Mouse (Mus musculus): ENCODE results near the gene Slc25a53. TPM values are rescaled to one million over a fixed set of nuclear protein-coding genes. Genes with fewer than 3 reads are reported as not detected.
A peak's percentile ranks its signal among the peaks of the same experiment; 100 is the strongest.

Slc25a53 gene
- 11.1 and 11.4 TPM in 2 replicates for polyA plus RNA-seq (2014; fragmentation: Nextera tagmentation; extraction: Ambion mirVana)

DNA sequence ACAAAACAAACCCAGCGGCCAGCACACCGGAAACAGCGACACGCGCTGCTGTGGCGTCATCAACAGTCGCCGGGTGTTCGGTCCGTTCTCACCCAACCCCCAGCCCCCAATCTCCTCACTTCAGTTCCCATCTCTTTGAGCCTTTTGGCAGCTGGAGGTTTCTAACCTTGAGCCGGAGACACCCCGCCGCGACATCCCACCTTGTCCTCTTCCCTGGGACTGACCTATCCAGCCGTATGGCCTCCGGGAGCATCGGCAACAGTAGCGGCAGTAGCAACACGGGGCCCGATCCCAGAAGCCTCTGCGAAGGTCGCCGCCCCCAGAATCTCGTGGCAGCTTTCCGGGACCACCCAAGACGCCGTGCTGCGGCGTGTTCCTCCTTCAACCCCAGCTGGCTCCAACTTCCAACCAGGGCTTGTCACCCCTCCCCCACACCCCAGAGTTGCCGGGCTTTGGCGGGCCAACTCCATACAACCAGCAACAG is at the start of gene Slc25a53:
Slc25a53 (minus strand) TSS at position 303 of the 484 bp plus-strand sequence.
- Histone ChIP-seq H3K27me3 (ENCODE audit: insufficient read depth, low read length) (no peaks in the 10 kb centered on the region), H3K4me1 (ENCODE audit: insufficient read depth) (no peaks in the 10 kb centered on the region), H3K9me3 (ENCODE audit: low read depth, low read length) (no peaks in the 10 kb centered on the region), H3K9ac (peak within 1 kb of the TSS; percentile 65), H3K27ac (ENCODE audit: low read depth) (peak within 1 kb of the TSS; percentile 87), H3K4me2 (peak within 1 kb of the TSS; percentile 64), H3K4me3 (ENCODE audit: low read depth, low read length) (peak within 1 kb of the TSS; percentile 49), H3K36me3 (ENCODE audit: insufficient read depth) (no peaks in the 10 kb centered on the region)
- peak; percentile 93 for DNase-seq
- TF ChIP-seq CTCF (IDR thresholded peaks at IDR 0.05; ENCODE audit: low read depth), result no peak
- 17% methylated on average over 31 of the region's 31 CpGs for WGBS
- ATAC-seq (ENCODE audit: insufficient read depth), result peak; percentile 96

DNA sequence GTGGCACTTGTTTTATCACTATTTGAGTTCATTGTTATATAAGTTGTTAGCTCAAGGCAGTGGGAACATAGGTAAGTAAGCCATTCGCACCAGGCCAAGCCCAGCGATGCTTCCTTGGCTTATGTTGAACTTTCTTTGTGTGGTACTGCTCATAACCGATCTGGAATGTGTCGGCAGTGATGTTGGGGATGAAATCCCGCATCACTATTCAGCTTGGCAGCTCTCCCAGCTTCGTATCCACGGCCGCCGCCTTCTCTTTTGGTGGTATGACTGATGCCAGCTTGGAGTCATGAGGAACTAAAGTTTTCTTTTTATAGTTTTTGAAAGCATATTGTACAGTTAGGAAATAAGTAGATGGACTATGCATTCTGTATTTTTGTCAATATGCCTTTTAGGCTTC is 25.1 kb upstream of the Slc25a53 start:
- DNase-seq (no peak), ATAC-seq (ENCODE audit: insufficient read depth) (no peak)
- 77% methylated on average over 9 of the region's 9 CpGs for WGBS
- H3K4me2 ChIP-seq, result no peak overlapping the region
- no peaks in the 10 kb centered on the region for H3K9me3 ChIP-seq (ENCODE audit: low read depth, low read length)
- H3K27me3 ChIP-seq (ENCODE audit: insufficient read depth, low read length), result no peaks in the 10 kb centered on the region
- no peak overlapping the region for H3K27ac ChIP-seq (ENCODE audit: low read depth)
- H3K4me1 ChIP-seq (ENCODE audit: insufficient read depth), result no peaks in the 10 kb centered on the region
- H3K9ac ChIP-seq, result no peak overlapping the region
- no peak overlapping the region for H3K4me3 ChIP-seq (ENCODE audit: low read depth, low read length)
- TF ChIP-seq CTCF (IDR thresholded peaks at IDR 0.05; ENCODE audit: low read depth), result no peak
- no peaks in the 10 kb centered on the region for H3K36me3 ChIP-seq (ENCODE audit: insufficient read depth)

DNA sequence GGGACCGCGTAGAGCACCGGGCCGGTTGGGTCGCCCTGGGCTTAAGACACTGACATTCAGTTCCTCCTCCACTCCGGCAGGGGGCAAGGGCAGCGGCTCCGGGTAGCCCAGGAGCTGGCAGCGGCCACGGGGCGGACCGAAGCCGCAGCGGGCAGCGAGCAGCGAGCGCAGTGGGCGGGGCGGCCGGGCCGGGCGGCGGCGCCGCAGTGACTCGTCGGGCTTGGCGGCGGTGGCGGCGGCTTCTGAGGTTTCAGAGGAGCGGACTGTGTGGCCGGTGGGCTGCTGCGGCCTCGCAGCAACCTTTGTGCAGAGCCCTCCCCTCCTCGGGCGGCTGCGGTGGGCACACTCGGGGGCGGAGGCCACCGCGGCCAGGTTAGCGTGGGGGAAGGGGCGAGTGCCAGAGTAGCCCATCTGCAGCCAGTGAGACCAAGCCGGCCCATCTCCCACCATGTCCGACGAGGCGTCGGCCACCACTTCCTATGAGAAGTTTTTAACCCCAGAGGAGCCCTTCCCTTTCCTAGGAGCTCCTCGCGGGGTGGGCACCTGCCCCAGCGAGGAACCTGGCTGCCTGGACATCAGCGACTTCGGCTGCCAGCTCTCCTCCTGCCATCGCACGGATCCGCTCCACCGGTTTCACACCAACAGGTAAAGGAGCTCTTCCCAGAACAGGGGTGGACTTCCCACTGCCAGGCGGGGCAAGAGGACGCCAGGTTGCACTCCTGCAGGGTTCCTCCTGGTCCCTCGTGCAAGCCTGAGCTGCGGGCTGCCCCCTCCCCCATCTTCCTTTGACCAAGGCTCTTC is 11.5 kb upstream of the Slc25a53 start, which contains the start of gene Fam199x:
Fam199x (plus strand) TSS at position 170 of the 801 bp plus-strand sequence.
- Histone ChIP-seq H3K27me3 (ENCODE audit: insufficient read depth, low read length) (no peaks in the 10 kb centered on the region), H3K36me3 (ENCODE audit: insufficient read depth) (no peaks in the 10 kb centered on the region), H3K9me3 (ENCODE audit: low read depth, low read length) (no peaks in the 10 kb centered on the region), H3K9ac (peak within 1 kb of the TSS; percentile 66), H3K4me3 (ENCODE audit: low read depth, low read length) (peak within 1 kb of the TSS; percentile 58), H3K4me2 (peak within 1 kb of the TSS; percentile 62), H3K27ac (ENCODE audit: low read depth) (0 out of 2 replicates have a peak within 1 kb of the TSS, but pooled peaks have one; percentile 8), H3K4me1 (ENCODE audit: insufficient read depth) (no peaks in the 10 kb centered on the region)
- DNase-seq, result peak; percentile 85
- WGBS, result 8% methylated on average over 24 of the region's 62 CpGs
- peak; percentile 98 for ATAC-seq (ENCODE audit: insufficient read depth)
- peak; percentile 61 for TF ChIP-seq CTCF (IDR thresholded peaks at IDR 0.05; ENCODE audit: low read depth)

DNA sequence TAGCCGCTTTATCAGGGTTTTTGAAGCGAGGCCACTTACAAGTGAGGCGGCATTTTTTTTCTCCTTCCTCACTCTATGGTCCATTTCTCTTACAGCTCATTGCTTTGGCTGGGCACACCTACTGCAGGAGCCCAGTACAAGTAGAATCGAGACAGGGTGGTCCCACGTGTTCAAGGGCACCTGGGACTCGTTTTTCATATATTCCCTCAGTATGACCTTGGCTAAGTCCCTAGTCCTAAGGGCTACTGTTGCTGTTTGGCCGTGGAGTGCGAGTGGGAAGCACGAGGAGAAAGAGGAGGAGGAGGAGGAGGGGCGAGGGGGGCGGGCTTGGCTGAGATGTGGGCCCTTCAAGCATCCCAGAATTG is 10.9 kb upstream of the Slc25a53 start:
- no peak for TF ChIP-seq CTCF (IDR thresholded peaks at IDR 0.05; ENCODE audit: low read depth)
- H3K4me1 ChIP-seq (ENCODE audit: insufficient read depth), result no peaks in the 10 kb centered on the region
- H3K9ac ChIP-seq, result peak overlapping the region; percentile 66; the same call in 1 of the 2 replicates
- H3K36me3 ChIP-seq (ENCODE audit: insufficient read depth), result no peaks in the 10 kb centered on the region
- ATAC-seq (ENCODE audit: insufficient read depth) (no peak; the same call in 1 of the 2 replicates), DNase-seq (no peak)
- no peak overlapping the region for H3K27ac ChIP-seq (ENCODE audit: low read depth)
- peak overlapping the region; percentile 58 for H3K4me3 ChIP-seq (ENCODE audit: low read depth, low read length)
- H3K9me3 ChIP-seq (ENCODE audit: low read depth, low read length), result no peaks in the 10 kb centered on the region
- peak overlapping the region; percentile 62 for H3K4me2 ChIP-seq
- no peaks in the 10 kb centered on the region for H3K27me3 ChIP-seq (ENCODE audit: insufficient read depth, low read length)
- 10% methylated on average over 9 of the region's 11 CpGs for WGBS

DNA sequence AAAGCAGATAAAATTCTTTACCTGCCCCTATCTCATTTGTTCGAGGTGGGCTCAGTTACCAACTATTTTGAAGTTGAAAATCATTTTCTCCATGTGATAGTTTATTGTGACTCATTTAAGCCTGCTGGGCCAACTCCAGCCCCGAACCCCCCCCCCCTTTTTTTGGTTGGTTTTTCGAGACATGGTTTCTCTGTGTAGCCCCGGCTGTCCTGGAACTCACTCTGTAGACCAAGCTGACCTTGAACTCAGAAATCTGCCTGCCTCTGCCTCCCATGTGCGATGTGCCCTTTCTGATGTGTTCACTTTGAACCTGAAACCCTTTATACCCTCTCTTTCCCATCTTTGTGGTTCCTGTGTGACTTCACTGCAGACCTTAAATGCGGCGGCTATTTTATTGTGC is 400 bp upstream of the Slc25a53 start:
- WGBS, result 39% methylated on average over 7 of the region's 7 CpGs
- Histone ChIP-seq H3K4me3 (ENCODE audit: low read depth, low read length) (peak overlapping the region; percentile 49), H3K36me3 (ENCODE audit: insufficient read depth) (no peaks in the 10 kb centered on the region), H3K4me1 (ENCODE audit: insufficient read depth) (no peaks in the 10 kb centered on the region), H3K27ac (ENCODE audit: low read depth) (peak overlapping the region; percentile 87; the same call in 1 of the 2 replicates), H3K4me2 (peak overlapping the region; percentile 64), H3K9me3 (ENCODE audit: low read depth, low read length) (no peaks in the 10 kb centered on the region), H3K27me3 (ENCODE audit: insufficient read depth, low read length) (no peaks in the 10 kb centered on the region), H3K9ac (peak overlapping the region; percentile 65; the same call in 1 of the 2 replicates)
- ATAC-seq (ENCODE audit: insufficient read depth) (peak; percentile 55), DNase-seq (no peak)
- TF ChIP-seq CTCF (IDR thresholded peaks at IDR 0.05; ENCODE audit: low read depth), result no peak

DNA sequence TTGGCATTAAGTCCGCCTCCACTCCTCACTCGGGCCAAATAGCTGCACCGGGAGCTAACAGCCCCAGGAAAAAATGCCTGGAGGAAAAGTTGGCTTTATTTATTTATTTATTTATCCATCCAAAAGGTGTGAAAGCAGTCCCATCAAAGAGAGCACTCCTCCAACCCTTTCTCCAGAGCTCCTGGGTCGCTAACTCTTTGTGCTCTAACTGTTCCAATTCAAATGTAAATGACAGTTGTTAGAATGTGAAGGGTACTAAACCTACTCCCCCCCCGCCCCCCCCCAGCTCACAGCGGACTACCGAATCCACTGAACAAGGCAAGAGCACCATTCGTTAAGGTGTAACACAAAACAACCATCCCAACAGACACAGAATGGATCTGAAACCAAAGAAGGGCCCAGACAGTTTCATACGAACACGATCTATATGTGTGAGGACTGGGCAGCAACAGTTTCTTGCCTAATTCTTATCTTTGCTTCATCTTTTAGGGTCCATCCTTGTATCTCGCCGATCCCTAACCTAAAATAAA is 567 bp downstream of the Slc25a53 start:
- peak overlapping the region; percentile 49 for H3K4me3 ChIP-seq (ENCODE audit: low read depth, low read length)
- WGBS, result 13% methylated on average over 12 of the region's 12 CpGs
- H3K4me2 ChIP-seq, result peak overlapping the region; percentile 64
- H3K36me3 ChIP-seq (ENCODE audit: insufficient read depth), result no peaks in the 10 kb centered on the region
- H3K4me1 ChIP-seq (ENCODE audit: insufficient read depth), result no peaks in the 10 kb centered on the region
- no peaks in the 10 kb centered on the region for H3K27me3 ChIP-seq (ENCODE audit: insufficient read depth, low read length)
- peak overlapping the region; percentile 65 for H3K9ac ChIP-seq
- no peaks in the 10 kb centered on the region for H3K9me3 ChIP-seq (ENCODE audit: low read depth, low read length)
- no peak for ATAC-seq (ENCODE audit: insufficient read depth)
- TF ChIP-seq CTCF (IDR thresholded peaks at IDR 0.05; ENCODE audit: low read depth), result no peak
- H3K27ac ChIP-seq (ENCODE audit: low read depth), result peak overlapping the region; percentile 87
- no peak for DNase-seq

DNA sequence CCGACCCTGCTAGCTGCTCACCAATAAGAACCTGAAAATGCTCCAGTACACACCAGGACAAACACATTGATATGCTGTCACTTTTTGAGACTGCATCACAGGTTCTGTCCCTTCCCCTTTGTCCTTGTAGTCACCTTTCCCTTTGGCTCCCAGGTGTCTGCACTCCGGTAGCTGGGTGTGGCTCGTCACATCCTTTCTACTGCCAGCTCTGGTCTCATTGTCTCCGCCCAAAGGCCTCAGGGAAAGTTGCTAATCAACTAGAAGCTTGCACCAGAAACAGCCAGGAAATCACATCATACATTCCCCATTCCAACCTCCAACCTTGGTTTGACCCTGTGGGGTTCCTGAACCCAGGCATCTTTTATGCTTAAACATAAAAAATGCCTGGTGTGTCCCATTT is 3.8 kb downstream of the Slc25a53 start:
- no peak for ATAC-seq (ENCODE audit: insufficient read depth)
- Histone ChIP-seq H3K27ac (ENCODE audit: low read depth) (no peak overlapping the region), H3K4me2 (no peak overlapping the region), H3K9me3 (ENCODE audit: low read depth, low read length) (no peaks in the 10 kb centered on the region), H3K4me3 (ENCODE audit: low read depth, low read length) (no peak overlapping the region), H3K4me1 (ENCODE audit: insufficient read depth) (no peaks in the 10 kb centered on the region), H3K9ac (no peak overlapping the region), H3K27me3 (ENCODE audit: insufficient read depth, low read length) (no peaks in the 10 kb centered on the region), H3K36me3 (ENCODE audit: insufficient read depth) (no peaks in the 10 kb centered on the region)
- 69% methylated on average over 4 of the region's 4 CpGs for WGBS
- no peak for TF ChIP-seq CTCF (IDR thresholded peaks at IDR 0.05; ENCODE audit: low read depth)
- no peak for DNase-seq

All from lung, embryonic 14.5 days (tissue).